Mouse (Mus musculus) intestine, embryonic 15.5 days (tissue): ENCODE measurements around the gene Ctse. TPM values are rescaled to one million over a fixed set of nuclear protein-coding genes. Genes with fewer than 3 reads are reported as not detected.

Experiments
- ATAC-seq: fragments of 200-750 bp; cut with Nextera tagmentation; 2 replicates; pipeline ENCODE4 v1.8.0; 2017; ENCODE audit warnings: moderate TSS enrichment, moderate library complexity
- H3K27ac ChIP-seq: fragments of 300-500 bp; sonication (generic); 2 replicates; pipeline ENCODE4 v1.5.1; 2015; ENCODE audit warnings: mild to moderate bottlenecking, inconsistent platforms
- H3K27me3 ChIP-seq: fragments of 300-500 bp; sonication (generic); replicated peaks from 2 replicates; pipeline ENCODE4 v1.6.1; 2015; ENCODE audit warnings: inconsistent platforms
- H3K36me3 ChIP-seq: fragments of 300-500 bp; sonication (generic); 2 replicates; pipeline ENCODE4 v1.6.1; 2015; ENCODE audit warnings: inconsistent platforms
- H3K4me1 ChIP-seq: fragments of 300-500 bp; sonication (generic); replicated peaks from 2 replicates; pipeline ENCODE4 v1.6.1; 2015; ENCODE audit warnings: inconsistent platforms
- H3K4me2 ChIP-seq: fragments of 300-500 bp; sonication (generic); replicated peaks from 2 replicates; pipeline ENCODE4 v1.6.1; 2015; ENCODE audit warnings: mild to moderate bottlenecking, inconsistent platforms
- H3K4me3 ChIP-seq: fragments of 300-500 bp; sonication (generic); replicated peaks from 2 replicates; pipeline ENCODE4 v1.5.1; 2015; ENCODE audit warnings: inconsistent platforms
- H3K9ac ChIP-seq: fragments of 300-500 bp; sonication (generic); 2 replicates; pipeline ENCODE4 v1.6.1; 2015; ENCODE audit warnings: inconsistent platforms
- H3K9me3 ChIP-seq: fragments of 300-500 bp; sonication (generic); 2 replicates; pipeline ENCODE4 v1.6.1; 2016; ENCODE audit warnings: inconsistent platforms
- WGBS: fragments of 180-500 bp; shearing (Covaris S2); methylation state at CpG from one replicate; pipeline ENCODE4 v1.1.7; 2015; 5-methylcytosine and 5-hydroxymethylcytosine counted together
- polyA plus RNA-seq: library from polyadenylated mRNA; unstranded; fragments of >200 nt; fragmentation: Nextera tagmentation; extraction: Ambion mirVana; gene quantifications from 2 replicates; pipeline ENCODE4 v1.2.1, GENCODE M21; 2015

Ctse gene
- polyA plus RNA-seq, 1 experiment from 2014 or later, result 0.85 TPM

GRCm38 (mm10) chr1:131689899-131690298, 51.8 kb downstream of the Ctse start:
- Histone ChIP-seq H3K4me1 (no peaks in the 10 kb centered on the region), H3K27me3 (no peaks in the 10 kb centered on the region), H3K4me3 (no peak overlapping the region), H3K9me3 (no peaks in the 10 kb centered on the region), H3K9ac (no peak overlapping the region), H3K4me2 (no peak overlapping the region), H3K36me3 (no peaks in the 10 kb centered on the region), H3K27ac (no peak overlapping the region)
- 83% methylated on average over 5 of the region's 5 CpGs for WGBS
- ATAC-seq, result no peak

- no peaks in the 10 kb centered on the region for H3K9me3 ChIP-seq
- no peak overlapping the region for H3K4me2 ChIP-seq
- H3K9ac ChIP-seq, result no peak overlapping the region
- 19% methylated on average over 3 of the region's 3 CpGs for WGBS
- ATAC-seq, result peak; percentile 89
- no peaks in the 10 kb centered on the region for H3K27me3 ChIP-seq
- no peaks in the 10 kb centered on the region for H3K4me1 ChIP-seq
- H3K27ac ChIP-seq, result no peak overlapping the region
- no peaks in the 10 kb centered on the region for H3K36me3 ChIP-seq
- H3K4me3 ChIP-seq, result no peak overlapping the region
These were observed 52.3 kb downstream of the Ctse start for GRCm38 (mm10) chr1:131690435-131690834.

- H3K27me3 ChIP-seq, result no peaks in the 10 kb centered on the region
- H3K27ac ChIP-seq, result no peak overlapping the region
- H3K36me3 ChIP-seq, result no peaks in the 10 kb centered on the region
- no peak overlapping the region for H3K9ac ChIP-seq
- no peak overlapping the region for H3K4me2 ChIP-seq
- no peak for ATAC-seq
- H3K4me3 ChIP-seq, result no peak overlapping the region
- no peaks in the 10 kb centered on the region for H3K4me1 ChIP-seq
- H3K9me3 ChIP-seq, result no peaks in the 10 kb centered on the region
These were observed 53.2 kb downstream of the Ctse start for GRCm38 (mm10) chr1:131691356-131691755.

DNA sequence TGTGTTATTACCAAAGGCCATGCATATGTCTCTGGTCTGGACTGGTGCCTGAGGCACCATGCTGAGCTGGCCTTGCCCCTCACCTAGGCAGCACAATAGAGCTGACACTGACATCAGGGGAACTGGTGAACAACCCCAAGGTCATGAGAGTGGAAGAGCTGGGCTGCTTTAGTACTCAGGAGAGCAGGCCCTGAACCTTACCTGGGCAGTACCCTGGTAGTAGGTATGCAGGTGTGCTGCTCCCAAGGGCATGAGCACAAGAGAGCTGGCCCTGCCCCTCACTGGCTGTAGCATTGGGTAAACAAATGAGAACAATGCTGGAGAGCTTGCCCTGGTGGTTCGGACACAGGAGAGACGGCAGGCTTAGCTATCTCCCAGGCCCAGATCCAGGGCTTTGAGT, 57.2 kb downstream of the Ctse start:
- peak; percentile 49 for ATAC-seq
- no peaks in the 10 kb centered on the region for H3K36me3 ChIP-seq
- WGBS, result 66% methylated on average over 2 of the region's 2 CpGs
- no peaks in the 10 kb centered on the region for H3K27me3 ChIP-seq
- H3K27ac ChIP-seq, result no peak overlapping the region
- H3K4me2 ChIP-seq, result no peak overlapping the region
- no peaks in the 10 kb centered on the region for H3K9me3 ChIP-seq
- no peak overlapping the region for H3K4me3 ChIP-seq
- no peaks in the 10 kb centered on the region for H3K4me1 ChIP-seq
- H3K9ac ChIP-seq, result no peak overlapping the region

- Histone ChIP-seq H3K4me3 (no peak overlapping the region), H3K9me3 (no peaks in the 10 kb centered on the region), H3K4me1 (no peaks in the 10 kb centered on the region), H3K36me3 (no peaks in the 10 kb centered on the region), H3K9ac (no peak overlapping the region), H3K27ac (no peak overlapping the region), H3K27me3 (no peaks in the 10 kb centered on the region), H3K4me2 (no peak overlapping the region)
- ATAC-seq, result no peak
- WGBS, result 64% methylated on average over 4 of the region's 4 CpGs
These were observed 58.2 kb downstream of the Ctse start for GRCm38 (mm10) chr1:131696325-131696724.

- WGBS, result 89% methylated on average over 3 of the region's 3 CpGs
- no peaks in the 10 kb centered on the region for H3K27me3 ChIP-seq
- H3K4me2 ChIP-seq, result no peak overlapping the region
- no peaks in the 10 kb centered on the region for H3K9me3 ChIP-seq
- H3K4me3 ChIP-seq, result no peak overlapping the region
- no peak overlapping the region for H3K27ac ChIP-seq
- H3K36me3 ChIP-seq, result no peaks in the 10 kb centered on the region
- H3K9ac ChIP-seq, result no peak overlapping the region
- H3K4me1 ChIP-seq, result no peaks in the 10 kb centered on the region
- ATAC-seq, result no peak
These were observed 60.7 kb downstream of the Ctse start for GRCm38 (mm10) chr1:131698770-131699169.

- no peaks in the 10 kb centered on the region for H3K36me3 ChIP-seq
- no peak for ATAC-seq
- no peaks in the 10 kb centered on the region for H3K4me1 ChIP-seq
- H3K4me3 ChIP-seq, result no peak overlapping the region
- no peak overlapping the region for H3K9ac ChIP-seq
- H3K4me2 ChIP-seq, result no peak overlapping the region
- H3K27me3 ChIP-seq, result no peaks in the 10 kb centered on the region
- H3K27ac ChIP-seq, result no peak overlapping the region
- no peaks in the 10 kb centered on the region for H3K9me3 ChIP-seq
- WGBS, result 70% methylated on average over 4 of the region's 4 CpGs
These were observed 61.5 kb downstream of the Ctse start for GRCm38 (mm10) chr1:131699642-131700041.

DNA sequence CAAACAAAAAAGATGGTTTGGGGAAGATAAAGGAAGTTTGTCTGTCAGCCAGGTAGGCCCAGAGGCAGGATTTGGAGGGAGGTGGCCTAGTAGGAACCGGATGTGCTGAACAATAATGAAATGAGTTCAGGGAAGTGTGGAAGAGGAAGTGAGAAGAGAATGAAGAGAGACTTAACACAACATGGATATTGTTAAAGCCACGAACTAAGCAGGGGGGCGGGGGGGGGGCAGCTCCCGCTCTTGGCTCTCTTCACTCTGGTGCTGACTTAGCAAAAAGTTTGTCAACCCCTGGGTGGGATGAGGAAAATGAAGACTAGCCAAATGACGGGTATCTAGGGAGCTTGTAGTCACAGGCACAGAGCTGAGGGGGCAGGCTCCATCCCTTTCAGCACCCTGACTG, 62.3 kb downstream of the Ctse start:
- no peaks in the 10 kb centered on the region for H3K36me3 ChIP-seq
- H3K9ac ChIP-seq, result no peak overlapping the region
- no peak overlapping the region for H3K4me3 ChIP-seq
- ATAC-seq, result no peak
- no peaks in the 10 kb centered on the region for H3K27me3 ChIP-seq
- H3K27ac ChIP-seq, result no peak overlapping the region
- H3K9me3 ChIP-seq, result no peaks in the 10 kb centered on the region
- 71% methylated on average over 5 of the region's 5 CpGs for WGBS
- H3K4me1 ChIP-seq, result no peaks in the 10 kb centered on the region
- no peak overlapping the region for H3K4me2 ChIP-seq

GRCm38 (mm10) chr1:131701391-131701790, 63.3 kb downstream of the Ctse start:
- 83% methylated on average over 5 of the region's 5 CpGs for WGBS
- no peaks in the 10 kb centered on the region for H3K27me3 ChIP-seq
- ATAC-seq, result no peak

GRCm38 (mm10) chr1:131702094-131702766, 64.1 kb downstream of the Ctse start:
- no peaks in the 10 kb centered on the region for H3K27me3 ChIP-seq

More at GRCm38 (mm10) chr1:131701391-131701790, 63.3 kb downstream of the Ctse start:
- no peak overlapping the region for H3K9ac ChIP-seq
- no peak overlapping the region for H3K4me2 ChIP-seq
- no peaks in the 10 kb centered on the region for H3K4me1 ChIP-seq
- H3K9me3 ChIP-seq, result no peaks in the 10 kb centered on the region
- no peak overlapping the region for H3K4me3 ChIP-seq
- H3K27ac ChIP-seq, result no peak overlapping the region
- H3K36me3 ChIP-seq, result no peaks in the 10 kb centered on the region

GRCm38 (mm10) chr1:131703482-131703881, 65.4 kb downstream of the Ctse start:
- H3K27me3 ChIP-seq, result no peaks in the 10 kb centered on the region
- H3K4me3 ChIP-seq, result no peak overlapping the region

More at GRCm38 (mm10) chr1:131702094-131702766, 64.1 kb downstream of the Ctse start:
- H3K4me2 ChIP-seq, result no peak overlapping the region
- H3K36me3 ChIP-seq, result no peaks in the 10 kb centered on the region
- no peak for ATAC-seq
- no peaks in the 10 kb centered on the region for H3K4me1 ChIP-seq
- 51% methylated on average over 8 of the region's 8 CpGs for WGBS
- no peak overlapping the region for H3K9ac ChIP-seq
- no peaks in the 10 kb centered on the region for H3K9me3 ChIP-seq
- no peak overlapping the region for H3K4me3 ChIP-seq
- no peak overlapping the region for H3K27ac ChIP-seq

GRCm38 (mm10) chr1:131708338-131708737, 70.2 kb downstream of the Ctse start:
- H3K27ac ChIP-seq, result no peak overlapping the region
- H3K4me1 ChIP-seq, result no peaks in the 10 kb centered on the region
- no peak overlapping the region for H3K4me2 ChIP-seq
- 25% methylated on average over 4 of the region's 4 CpGs for WGBS
- no peak overlapping the region for H3K4me3 ChIP-seq
- ATAC-seq, result no peak
- no peaks in the 10 kb centered on the region for H3K27me3 ChIP-seq
- no peaks in the 10 kb centered on the region for H3K9me3 ChIP-seq
- no peak overlapping the region for H3K9ac ChIP-seq
- no peaks in the 10 kb centered on the region for H3K36me3 ChIP-seq

More at GRCm38 (mm10) chr1:131703482-131703881, 65.4 kb downstream of the Ctse start:
- Histone ChIP-seq H3K4me2 (no peak overlapping the region), H3K9ac (no peak overlapping the region), H3K9me3 (no peaks in the 10 kb centered on the region), H3K36me3 (no peaks in the 10 kb centered on the region), H3K27ac (no peak overlapping the region), H3K4me1 (no peaks in the 10 kb centered on the region)
- 73% methylated on average over 2 of the region's 2 CpGs for WGBS
- ATAC-seq, result no peak

- Histone ChIP-seq H3K27ac (no peak overlapping the region), H3K4me2 (no peak overlapping the region), H3K9ac (no peak overlapping the region), H3K9me3 (no peaks in the 10 kb centered on the region), H3K36me3 (no peaks in the 10 kb centered on the region), H3K27me3 (no peaks in the 10 kb centered on the region), H3K4me3 (no peak overlapping the region), H3K4me1 (no peaks in the 10 kb centered on the region)
- WGBS, result 76% methylated on average over 10 of the region's 10 CpGs
- no peak for ATAC-seq
These were observed 73.4 kb downstream of the Ctse start for GRCm38 (mm10) chr1:131711518-131711917.
